Mouse (Mus musculus) ES-E14 (cell line): Measurements from ENCODE around the gene Cnot3. TPM values are rescaled to one million over a fixed set of nuclear protein-coding genes. Genes with fewer than 3 reads are reported as not detected.
A peak's percentile ranks its signal among the peaks of the same experiment; 100 is the strongest.

Source experiments
- DNase-seq: peaks from one replicate; pipeline ENCODE4 v3.0.0-alpha.2; 2013; ENCODE audit warnings: low read depth, low spot score
- H3K27ac ChIP-seq: 2 replicates; pipeline ENCODE4 v1.5.1; 2012; ENCODE audit warnings: low read depth, mild to moderate bottlenecking, low read length, moderate library complexity, mixed read lengths; ENCODE audit not compliant: poor library complexity, insufficient read depth, severe bottlenecking
- H3K36me3 ChIP-seq: 2 replicates; pipeline ENCODE4 v1.6.1; 2012; ENCODE audit warnings: mild to moderate bottlenecking, low read length, moderate library complexity, mixed read lengths; ENCODE audit not compliant: control insufficient read depth, poor library complexity, insufficient read depth, severe bottlenecking
- H3K4me1 ChIP-seq, 2 experiments: fragments of 150-350 bp in 1 of 2; sonication (generic) in 1 of 2; 2 replicates each; pipeline ENCODE4 v1.6.1; 2012; ENCODE audit warnings: low read length in 2 of 2, mild to moderate bottlenecking in 1 of 2, mixed read lengths in 1 of 2; ENCODE audit not compliant: control insufficient read depth in 2 of 2, insufficient read depth in 2 of 2, poor library complexity in 1 of 2
- H3K4me3 ChIP-seq, 2 experiments: fragments of 150-350 bp in 1 of 2; sonication (generic) in 1 of 2; 2 replicates each; pipeline ENCODE4 v1.5.1; 2012; ENCODE audit warnings: low read length in 2 of 2, low read depth in 1 of 2, mild to moderate bottlenecking in 1 of 2, mixed read lengths in 1 of 2; ENCODE audit not compliant: insufficient read depth in 1 of 2, poor library complexity in 1 of 2, severe bottlenecking in 1 of 2
- H3K9ac ChIP-seq: 2 replicates; pipeline ENCODE4 v1.6.1; 2012; ENCODE audit warnings: low read depth, mild to moderate bottlenecking, low read length, mixed read lengths; ENCODE audit not compliant: poor library complexity, insufficient read depth, severe bottlenecking
- H3K9me3 ChIP-seq: fragments of 150-350 bp; sonication (generic); 2 replicates; pipeline ENCODE4 v1.6.1; 2012; ENCODE audit warnings: low read depth, mild to moderate bottlenecking, low read length; ENCODE audit not compliant: control insufficient read depth, insufficient read depth
- CHD2 ChIP-seq: IDR thresholded peaks from 2 replicates; pipeline ENCODE4 v1.6.1; 2014; ENCODE audit warnings: mild to moderate bottlenecking, low read depth, low read length, inconsistent platforms
- HCFC1 ChIP-seq: IDR thresholded peaks from 2 replicates; pipeline ENCODE4 v1.6.1; 2012; ENCODE audit warnings: low read length, inconsistent platforms, borderline replicate concordance; ENCODE audit not compliant: insufficient read depth
- MAFK ChIP-seq: IDR thresholded peaks from 2 replicates; pipeline ENCODE4 v1.6.1; 2014; ENCODE audit warnings: mild to moderate bottlenecking, low read depth, low read length, inconsistent platforms; ENCODE audit not compliant: insufficient read depth
- ZC3H11A ChIP-seq: IDR thresholded peaks from 2 replicates; pipeline ENCODE4 v1.6.1; 2012; ENCODE audit warnings: low read depth, mild to moderate bottlenecking, inconsistent platforms, low read length, borderline replicate concordance
- ZNF384 ChIP-seq: IDR thresholded peaks from 2 replicates; pipeline ENCODE4 v1.6.1; 2012; ENCODE audit warnings: low read depth, low read length, inconsistent platforms
- in situ Hi-C, 2 experiments: fragments of 600-800 bp; cut with MboI; formaldehyde crosslinking; loops; one replicate each; pipeline ENCODE4 v1.15.1; 2025; ENCODE audit warnings: low sequenced_read_pairs in 2 of 2, inconsistent platforms in 1 of 2; ENCODE audit not compliant: unreplicated experiment in 2 of 2
- total RNA-seq: library from RNA; depleted of rRNA; stranded (reverse); fragments of 300-350 nt; gene quantifications from 2 replicates; pipeline ENCODE4 v1.2.3, GENCODE M21; 2012

The Cnot3 gene
- total RNA-seq, 1 experiment: 47.3 TPM

DNA sequence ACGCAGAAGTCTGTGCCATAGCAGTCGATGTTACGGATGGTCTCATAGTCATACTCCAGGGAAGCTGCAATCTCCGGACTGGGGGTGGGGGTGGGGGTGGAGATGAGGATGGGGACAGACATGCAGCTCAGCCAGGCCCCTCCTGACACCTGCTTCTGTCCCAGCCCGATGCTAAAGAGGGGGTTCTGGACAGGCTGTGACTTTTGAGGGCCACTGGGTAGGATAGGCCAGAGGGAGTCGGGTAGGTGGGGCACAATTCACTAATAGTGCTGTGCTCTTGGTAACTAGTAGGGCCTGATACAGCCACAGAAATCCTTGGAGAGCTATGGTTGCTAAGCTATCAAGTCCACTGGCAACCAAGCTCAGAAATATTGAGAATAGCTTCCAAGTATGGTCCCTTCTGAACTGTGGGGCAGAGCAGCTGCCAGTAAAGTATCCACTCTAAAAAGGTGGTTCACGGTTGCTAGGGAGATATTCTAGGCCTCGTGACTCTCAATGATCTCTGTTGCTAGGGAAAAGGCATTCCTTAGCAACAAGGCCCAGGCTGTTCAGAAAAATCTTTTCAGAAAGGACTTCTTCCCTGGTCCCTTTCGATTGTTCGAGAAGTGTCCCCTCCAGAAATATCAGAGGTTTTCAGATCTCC lies 39.0 kb downstream of the Cnot3 start:
- Histone ChIP-seq H3K4me3 (no peak overlapping the region), H3K27ac (no peak overlapping the region), H3K9me3 (no peaks in the 10 kb centered on the region), H3K9ac (no peak overlapping the region), H3K36me3 (peaks cover 8% of the 10 kb centered on the region; the same call in 1 of the 2 replicates), H3K4me1 (peaks cover 0 to 9% of the 10 kb centered on the region in 2 experiments; a peak in 2 of 4 replicates)
- in situ Hi-C loops: no loop called here
- DNase-seq: no peak
- TF ChIP-seq ZC3H11A: no peak
- no peak for TF ChIP-seq ZNF384
- no peak for TF ChIP-seq MAFK
- TF ChIP-seq HCFC1: no peak
- no peak for TF ChIP-seq CHD2

DNA sequence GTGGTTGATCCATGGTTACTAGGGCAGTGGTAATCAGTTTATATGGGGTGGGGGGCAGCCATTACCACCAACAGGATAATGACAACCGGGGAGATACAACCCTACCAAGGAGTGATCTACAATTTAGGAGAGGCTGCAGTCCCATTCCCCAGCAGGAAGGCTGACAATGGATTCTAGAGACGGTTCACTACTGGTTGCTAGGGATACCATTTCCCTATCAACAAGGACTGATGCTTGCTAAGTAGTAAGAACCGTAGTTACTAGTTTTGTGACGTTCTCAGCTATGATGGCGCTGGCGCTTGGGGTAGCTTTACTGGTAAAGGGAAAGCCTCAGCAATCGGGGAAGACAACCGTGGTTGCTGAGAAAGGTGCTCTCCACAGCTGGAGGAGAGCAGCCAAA lies 39.6 kb downstream of the Cnot3 start:
- no peak for TF ChIP-seq ZC3H11A
- TF ChIP-seq MAFK: no peak
- TF ChIP-seq ZNF384: no peak
- no peak for TF ChIP-seq HCFC1
- TF ChIP-seq CHD2: no peak
- in situ Hi-C loops: no loop called here
- Histone ChIP-seq H3K27ac (no peak overlapping the region), H3K36me3 (peaks cover 6% of the 10 kb centered on the region; the same call in 1 of the 2 replicates), H3K4me3 (no peak overlapping the region), H3K9me3 (no peaks in the 10 kb centered on the region), H3K9ac (no peak overlapping the region), H3K4me1 (peaks cover 0 to 9% of the 10 kb centered on the region in 2 experiments; a peak in 2 of 4 replicates)
- no peak for DNase-seq

DNA sequence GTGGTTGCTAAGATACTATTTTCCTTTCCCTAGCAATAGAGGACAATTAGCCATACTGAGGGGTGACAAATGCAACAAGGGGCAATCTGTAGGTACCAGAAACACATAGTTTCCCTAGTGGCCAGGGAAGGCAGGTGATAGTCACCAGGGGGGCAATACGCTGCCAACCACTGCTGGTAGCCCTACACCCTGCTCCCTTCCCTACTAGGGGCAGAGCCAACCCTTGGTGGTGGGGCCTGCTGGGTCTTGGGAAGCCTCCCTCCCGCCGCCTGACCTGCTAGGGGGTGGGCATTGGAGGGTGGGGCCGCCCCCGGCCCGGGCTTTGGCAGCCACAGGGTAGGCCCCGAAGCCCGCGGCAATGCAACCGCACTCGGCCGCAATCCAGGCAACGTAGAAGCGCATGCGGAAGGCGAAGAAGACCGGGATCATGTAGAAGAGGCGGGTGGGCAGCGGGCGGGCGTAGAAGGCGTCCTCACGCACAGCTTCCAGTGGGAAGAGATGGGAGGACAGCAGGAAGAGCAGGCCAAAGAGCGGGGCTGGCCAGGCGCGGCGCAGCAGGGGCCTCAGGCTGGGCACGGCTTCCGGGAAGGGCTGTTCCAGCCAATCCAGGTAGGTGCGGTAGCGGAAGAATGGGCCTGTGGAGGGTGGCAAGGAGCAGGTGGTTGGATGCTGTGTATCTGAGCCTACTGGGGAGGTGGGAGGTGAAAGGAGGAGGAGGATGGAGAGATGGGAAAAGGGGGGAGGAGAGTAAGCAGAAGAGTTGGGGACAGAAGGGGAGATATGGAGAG lies 40.5 kb downstream of the Cnot3 start:
- H3K9ac ChIP-seq: peak overlapping the region; percentile 79
- H3K9me3 ChIP-seq: no peaks in the 10 kb centered on the region
- in situ Hi-C loops: no loop called here
- H3K36me3 ChIP-seq: peaks cover 8% of the 10 kb centered on the region; the same call in 1 of the 2 replicates
- peaks cover 0 to 9% of the 10 kb centered on the region in 2 experiments; a peak in 2 of 4 replicates for H3K4me1 ChIP-seq
- no peak overlapping the region for H3K27ac ChIP-seq
- no peak for DNase-seq
- H3K4me3 ChIP-seq: peak overlapping the region; percentile 57 to 70
- TF ChIP-seq ZNF384 (no peak), CHD2 (no peak), MAFK (no peak), HCFC1 (no peak), ZC3H11A (no peak)

DNA sequence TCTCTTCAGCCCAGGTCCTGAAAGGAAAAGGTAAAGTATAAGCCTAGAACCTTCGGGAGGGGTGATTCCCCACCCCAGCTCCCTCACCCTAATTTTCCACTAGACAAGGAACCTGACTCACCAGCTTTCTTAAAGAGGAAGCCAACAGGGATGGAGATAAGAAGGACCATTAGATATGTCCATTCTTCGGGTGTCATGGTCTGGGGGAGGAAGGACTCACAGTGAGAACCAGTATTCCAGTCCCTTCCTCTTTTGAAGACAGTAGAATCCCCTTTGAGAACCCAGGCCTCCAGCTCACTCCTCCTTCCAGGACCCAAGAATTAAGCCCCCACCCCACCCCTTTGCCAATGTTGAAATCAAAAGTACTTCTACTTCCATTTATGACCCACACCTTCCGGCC lies 46.9 kb downstream of the Cnot3 start:
- TF ChIP-seq MAFK (no peak), ZNF384 (no peak), ZC3H11A (no peak), HCFC1 (no peak), CHD2 (no peak)
- in situ Hi-C loops: no loop called here
- H3K36me3 ChIP-seq: peaks cover 3% of the 10 kb centered on the region; the same call in 1 of the 2 replicates
- peak overlapping the region; percentile 90 for H3K9ac ChIP-seq
- H3K27ac ChIP-seq: no peak overlapping the region
- 0 out of 4 replicates have a peak, but pooled peaks cover 0 to 2% of the 10 kb centered on the region in 2 experiments for H3K4me1 ChIP-seq
- DNase-seq: no peak
- H3K4me3 ChIP-seq: peak overlapping the region; percentile 86 to 93
- no peaks in the 10 kb centered on the region for H3K9me3 ChIP-seq
